Mouse (Mus musculus) layer of hippocampus, postnatal 36 days (tissue): ENCODE measurements around the gene Cyb5r1. TPM values are rescaled to one million over a fixed set of nuclear protein-coding genes. Genes with fewer than 3 reads are reported as not detected.

Experiments
- DNase-seq, 2 experiments: peaks; one replicate each; pipeline ENCODE4 v3.0.0; 2022
- total RNA-seq, 2 experiments: library from RNA; stranded (reverse); gene quantifications; 2 replicates each; pipeline ENCODE4 v1.2.3; 2021

The Cyb5r1 gene
- total RNA-seq, 2 experiments from 2014 or later: 27.2 to 29.4 TPM

DNA sequence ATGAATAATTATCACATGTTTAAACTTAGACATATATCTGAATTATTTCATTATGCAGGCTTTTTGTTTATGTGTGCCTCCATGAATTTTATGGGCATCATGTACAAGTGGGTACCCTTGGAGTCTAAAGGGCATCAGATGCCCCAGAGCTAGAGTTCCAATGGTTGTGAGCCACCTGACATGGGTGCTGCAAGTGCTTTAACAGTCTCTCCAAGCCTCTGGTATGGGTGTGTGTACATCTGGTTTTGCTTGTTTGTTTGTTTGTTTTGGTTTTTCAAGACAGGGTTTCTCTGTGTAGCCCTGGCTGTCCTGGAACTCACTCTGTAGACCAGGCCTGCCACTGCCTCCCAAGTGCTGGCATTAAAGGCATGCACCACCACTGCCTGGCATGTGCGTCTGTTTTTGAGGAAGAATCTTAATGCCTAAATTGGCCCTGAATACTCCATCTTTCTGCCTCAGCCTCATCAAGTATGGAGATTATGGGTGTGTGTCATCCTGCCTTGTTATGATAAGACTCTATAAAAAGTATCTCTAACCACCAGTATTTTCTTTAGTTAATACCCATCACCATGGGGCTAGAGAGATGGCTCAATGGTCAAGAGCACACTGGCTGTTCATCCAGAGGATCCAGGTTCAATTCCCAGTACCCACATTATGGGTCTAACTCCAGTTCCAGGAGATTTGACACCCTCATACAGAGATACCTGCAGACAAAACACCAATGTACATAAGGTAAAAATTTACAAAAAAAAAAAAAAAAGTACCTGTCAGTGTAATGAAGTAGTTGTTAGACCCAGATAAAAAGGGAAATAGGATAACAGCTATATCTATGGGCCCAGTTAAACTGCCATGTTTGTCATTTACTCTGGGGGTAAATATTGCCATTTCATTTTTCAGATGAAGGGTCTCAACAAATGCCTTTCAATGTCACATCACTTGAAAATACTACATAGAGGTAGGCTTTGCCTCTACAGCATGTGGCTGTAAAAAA is 55.2 kb downstream of the Cyb5r1 start:
- no peak for DNase-seq

Other genes starting within 250 kb of the Cyb5r1 start
- 10 to 100 TPM; 11.3 to 13.8 TPM for gene Chil1, start 223.4 kb upstream of the Cyb5r1 start, total RNA-seq
- under 1 TPM; 0.28 to 0.30 TPM for gene Mybph, start 212.1 kb upstream of the Cyb5r1 start, total RNA-seq
- 100 to 1,000 TPM; 216 to 224 TPM for gene Adora1, start 170.1 kb upstream of the Cyb5r1 start, total RNA-seq
- gene Myog, start 115.6 kb upstream of the Cyb5r1 start, total RNA-seq: not detected
- gene Ppfia4, start 72.6 kb upstream of the Cyb5r1 start, total RNA-seq: 10 to 100 TPM; 68.8 to 70.0 TPM
- gene Tmem183a, start 43.6 kb upstream of the Cyb5r1 start, total RNA-seq: 10 to 100 TPM; 70.5 to 75.0 TPM
- gene 4933406M09Rik, start 19.6 kb upstream of the Cyb5r1 start, total RNA-seq: not detected
- 10 to 100 TPM; 57.5 to 57.7 TPM for gene Adipor1, start 9.8 kb downstream of the Cyb5r1 start, total RNA-seq
- 10 to 100 TPM; 43.8 to 44.9 TPM for gene Klhl12, start 50.0 kb downstream of the Cyb5r1 start, total RNA-seq
- gene Rabif, start 89.1 kb downstream of the Cyb5r1 start, total RNA-seq: 10 to 100 TPM; 25.2 to 26.1 TPM
- not detected for gene Mgat4e, start 144.1 kb downstream of the Cyb5r1 start, total RNA-seq
- gene Kdm5b, start 154.6 kb downstream of the Cyb5r1 start, total RNA-seq: 10 to 100 TPM; 72.0 to 73.4 TPM
- gene Syt2, start 241.1 kb downstream of the Cyb5r1 start, total RNA-seq: 10 to 100 TPM; 21.4 to 23.5 TPM